Mouse (Mus musculus): ENCODE measurements around the gene Gm12695. TPM values are rescaled to one million over a fixed set of nuclear protein-coding genes. Genes with fewer than 3 reads are reported as not detected.

Gm12695 gene
- polyA plus RNA-seq, 1 experiment from 2014 or later, result not detected

DNA sequence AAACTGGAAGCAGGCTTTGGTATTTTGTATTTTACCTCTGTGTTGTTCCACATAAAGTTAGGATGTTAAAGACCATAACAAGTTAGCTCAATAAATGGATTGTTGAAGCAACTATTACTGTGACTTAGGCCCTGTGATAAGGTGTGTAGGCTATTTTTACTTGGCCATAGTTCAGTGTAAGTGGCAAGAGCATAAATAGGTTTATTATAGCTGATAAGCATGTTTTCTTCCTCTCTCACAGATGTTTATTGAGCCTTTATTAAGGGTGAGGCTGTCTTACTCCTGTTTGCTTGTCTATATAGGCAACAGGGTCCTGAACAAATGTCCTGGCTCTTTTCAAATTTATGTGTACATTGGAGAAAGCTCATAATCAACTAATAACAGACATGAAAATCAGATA is 104.0 kb downstream of the Gm12695 start:
- no peak overlapping the region for H3K9ac ChIP-seq (ENCODE audit: low read length)

DNA sequence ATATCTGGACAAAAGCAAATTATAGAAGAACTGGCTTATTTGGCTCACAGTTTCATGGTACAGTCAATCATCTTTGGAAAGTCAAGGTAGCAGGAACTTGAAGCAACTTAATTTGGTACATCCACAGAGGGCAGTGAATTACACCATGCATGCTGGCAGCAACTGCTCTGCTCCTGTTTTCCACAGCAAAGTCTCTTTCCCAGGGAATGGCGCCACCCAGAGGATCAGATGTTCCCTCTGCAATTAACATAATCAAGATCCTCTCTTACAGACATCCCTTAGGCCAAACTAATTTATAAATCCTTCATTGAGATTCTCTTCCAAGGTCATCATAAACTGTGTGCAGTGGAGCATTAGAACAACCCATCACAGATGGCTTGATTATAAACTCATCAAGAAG is 104.8 kb downstream of the Gm12695 start:
- WGBS, result 21% methylated on average over 1 of the region's 1 CpGs
- Histone ChIP-seq H3K4me1 (ENCODE audit: control insufficient read depth, insufficient read depth, low read length) (no peaks in the 10 kb centered on the region), H3K4me3 (ENCODE audit: low read depth, low read length) (no peak overlapping the region), H3K36me3 (ENCODE audit: control insufficient read depth, insufficient read depth, low read length) (no peaks in the 10 kb centered on the region), H3K27ac (ENCODE audit: low read depth, low read length) (no peak overlapping the region), H3K9me3 (ENCODE audit: control insufficient read depth, low read length) (no peaks in the 10 kb centered on the region), H3K9ac (ENCODE audit: low read length) (no peak overlapping the region), H3K4me2 (ENCODE audit: low read depth) (no peak overlapping the region), H3K27me3 (ENCODE audit: control insufficient read depth, insufficient read depth, low read length) (no peaks in the 10 kb centered on the region)
- no peak for ATAC-seq (ENCODE audit: insufficient read depth, low FRiP score, low TSS enrichment)
- DNase-seq (ENCODE audit: low spot score), result no peak

More for the DNA sequence above, 104.0 kb downstream of the Gm12695 start:
- ATAC-seq (ENCODE audit: insufficient read depth, low FRiP score, low TSS enrichment), result no peak
- Histone ChIP-seq H3K27ac (ENCODE audit: low read depth, low read length) (no peak overlapping the region), H3K4me2 (ENCODE audit: low read depth) (no peak overlapping the region), H3K27me3 (ENCODE audit: control insufficient read depth, insufficient read depth, low read length) (no peaks in the 10 kb centered on the region), H3K36me3 (ENCODE audit: control insufficient read depth, insufficient read depth, low read length) (no peaks in the 10 kb centered on the region), H3K4me3 (ENCODE audit: low read depth, low read length) (no peak overlapping the region), H3K4me1 (ENCODE audit: control insufficient read depth, insufficient read depth, low read length) (no peaks in the 10 kb centered on the region), H3K9me3 (ENCODE audit: control insufficient read depth, low read length) (no peaks in the 10 kb centered on the region)
- DNase-seq (ENCODE audit: low spot score), result no peak

Other genes starting within 250 kb of the Gm12695 start
- 4.9 and 5.3 TPM in 2 replicates for gene Cyp2j6, start 231.5 kb downstream of the Gm12695 start, polyA plus RNA-seq (2014; fragmentation: Nextera tagmentation; extraction: Ambion mirVana)
- 0.95 and 1.2 TPM in 2 replicates for gene Cyp2j9, start 193.6 kb downstream of the Gm12695 start, polyA plus RNA-seq (2014; fragmentation: Nextera tagmentation; extraction: Ambion mirVana)
- not detected in 2 replicates for gene Cyp2j5, start 121.0 kb downstream of the Gm12695 start, polyA plus RNA-seq (2014; fragmentation: Nextera tagmentation; extraction: Ambion mirVana)